Mouse (Mus musculus): Measurements from ENCODE around the gene Olfr557. TPM values are rescaled to one million over a fixed set of nuclear protein-coding genes. Genes with fewer than 3 reads are reported as not detected.

The Olfr557 gene
- polyA plus RNA-seq, 1 experiment from 2014 or later: not detected

DNA sequence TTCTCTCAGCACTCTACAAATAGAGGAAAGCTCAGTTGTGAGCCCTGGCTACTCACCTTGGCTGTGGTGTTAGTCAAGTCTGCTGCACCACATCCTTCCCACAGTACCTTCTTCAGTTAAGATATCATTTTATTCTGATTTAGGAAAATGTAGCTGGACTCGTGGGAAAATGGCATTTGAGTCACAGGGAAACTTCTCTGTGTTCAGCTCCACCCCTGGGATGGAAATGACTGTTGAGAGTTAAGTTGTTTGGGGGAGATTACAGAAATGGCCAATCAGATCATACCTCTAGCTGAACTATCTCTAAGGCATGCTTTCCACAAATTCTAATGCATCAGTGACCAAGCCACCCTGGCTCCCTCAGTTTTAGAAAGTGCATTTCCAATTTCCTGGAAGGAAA, 23.3 kb downstream of the Olfr557 start, which contains the start of gene Olfr33:
Olfr33 (minus strand) TSS at position 101 of the 400 bp plus-strand sequence.
- Histone ChIP-seq H3K4me3 (ENCODE audit: low read length) (no peak within 1 kb of the TSS), H3K27ac (ENCODE audit: low read length) (no peak within 1 kb of the TSS), H3K4me1 (ENCODE audit: control insufficient read depth, insufficient read depth, low read length) (no peaks in the 10 kb centered on the region), H3K27me3 (ENCODE audit: control insufficient read depth, insufficient read depth, low read length) (no peaks in the 10 kb centered on the region), H3K36me3 (ENCODE audit: control insufficient read depth, insufficient read depth) (no peaks in the 10 kb centered on the region), H3K9me3 (replicated peaks; ENCODE audit: control insufficient read depth, low read length) (peaks cover 3% of the 10 kb centered on the region; the same call in 1 of the 2 replicates), H3K9ac (ENCODE audit: low read length) (no peak within 1 kb of the TSS), H3K4me2 (ENCODE audit: low read depth, low read length) (no peak within 1 kb of the TSS)
- 33% methylated on average over 1 of the region's 1 CpGs for WGBS
- ATAC-seq (replicated peaks; ENCODE audit: extremely low read depth, insufficient read depth, low FRiP score): no peak

DNA sequence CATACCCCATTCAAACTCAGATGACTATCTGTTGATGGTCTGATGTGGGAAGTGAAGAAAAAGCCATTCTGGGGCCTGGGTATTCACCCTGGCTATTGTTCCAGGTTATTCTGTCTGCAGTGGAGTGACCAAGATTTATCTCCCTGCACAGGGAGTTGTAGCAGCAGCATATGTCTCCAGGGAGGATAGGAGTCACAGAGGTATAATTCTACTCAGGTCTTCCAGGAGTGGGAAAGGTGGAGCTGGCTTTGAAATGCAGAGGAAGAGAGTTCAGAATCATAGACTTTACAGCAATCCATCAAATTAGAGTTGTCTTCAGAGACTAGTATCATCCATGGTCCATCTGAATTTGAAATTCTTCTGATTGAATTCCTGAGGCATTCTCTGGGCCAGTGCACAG, 31.7 kb downstream of the Olfr557 start, which contains the start of gene Olfr559:
Olfr559 (minus strand) TSS at position 101 of the 400 bp plus-strand sequence.
- Histone ChIP-seq H3K4me2 (ENCODE audit: low read depth, low read length) (no peak within 1 kb of the TSS), H3K27me3 (ENCODE audit: control insufficient read depth, insufficient read depth, low read length) (no peaks in the 10 kb centered on the region), H3K27ac (ENCODE audit: low read length) (no peak within 1 kb of the TSS), H3K4me3 (ENCODE audit: low read length) (no peak within 1 kb of the TSS), H3K9ac (ENCODE audit: low read length) (no peak within 1 kb of the TSS), H3K36me3 (ENCODE audit: control insufficient read depth, insufficient read depth) (no peaks in the 10 kb centered on the region), H3K9me3 (replicated peaks; ENCODE audit: control insufficient read depth, low read length) (no peaks in the 10 kb centered on the region), H3K4me1 (ENCODE audit: control insufficient read depth, insufficient read depth, low read length) (no peaks in the 10 kb centered on the region)
- no peak for ATAC-seq (replicated peaks; ENCODE audit: extremely low read depth, insufficient read depth, low FRiP score)

DNA sequence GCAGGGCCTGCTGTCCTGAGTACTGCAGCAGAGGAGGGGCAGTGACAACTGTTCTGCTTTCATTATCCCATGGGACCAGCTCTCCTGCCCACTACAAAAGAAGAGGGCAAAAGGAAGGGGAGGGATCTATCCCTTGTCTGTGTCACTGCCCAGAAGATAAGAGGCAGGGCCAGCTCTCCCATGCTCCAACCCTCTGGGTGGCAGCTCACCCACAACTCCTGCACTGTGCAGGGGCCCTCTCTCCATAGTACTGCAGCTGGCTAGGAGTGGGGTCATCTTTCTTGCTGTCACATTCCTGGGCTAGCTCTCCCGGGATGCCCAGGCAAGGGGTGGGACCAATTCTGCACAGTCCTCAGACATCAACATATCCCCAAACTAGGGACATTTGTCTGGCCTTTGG, 38.1 kb downstream of the Olfr557 start:
- Histone ChIP-seq H3K27ac (ENCODE audit: low read length) (no peak overlapping the region), H3K4me2 (ENCODE audit: low read depth, low read length) (no peak overlapping the region), H3K9ac (ENCODE audit: low read length) (no peak overlapping the region), H3K36me3 (ENCODE audit: control insufficient read depth, insufficient read depth) (no peaks in the 10 kb centered on the region), H3K4me3 (ENCODE audit: low read length) (no peak overlapping the region), H3K9me3 (replicated peaks; ENCODE audit: control insufficient read depth, low read length) (no peaks in the 10 kb centered on the region), H3K4me1 (ENCODE audit: control insufficient read depth, insufficient read depth, low read length) (no peaks in the 10 kb centered on the region), H3K27me3 (ENCODE audit: control insufficient read depth, insufficient read depth, low read length) (no peaks in the 10 kb centered on the region)
- WGBS: 26% methylated on average over 1 of the region's 1 CpGs
- ATAC-seq (replicated peaks; ENCODE audit: extremely low read depth, insufficient read depth, low FRiP score): no peak

DNA sequence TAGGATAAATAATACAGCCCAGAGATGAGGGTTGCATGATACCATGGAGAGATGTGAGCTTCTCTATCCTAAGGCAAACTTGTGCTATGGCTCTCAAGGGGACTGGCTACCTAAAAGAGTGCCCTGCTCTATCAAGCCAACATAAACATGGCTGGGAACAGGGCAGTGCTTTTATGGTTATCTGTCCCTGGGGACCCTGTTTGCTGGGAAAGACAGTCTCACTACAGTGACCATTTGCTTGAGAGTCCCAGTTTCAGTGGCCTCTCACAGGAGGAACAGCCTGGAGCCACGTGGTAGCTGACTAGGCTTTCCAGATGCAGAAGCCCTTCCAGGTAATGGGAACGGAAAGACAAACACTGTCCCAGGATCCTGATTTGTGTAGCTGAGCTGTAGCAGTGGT, 42.0 kb downstream of the Olfr557 start:
- H3K4me1 ChIP-seq (ENCODE audit: control insufficient read depth, insufficient read depth, low read length): no peaks in the 10 kb centered on the region
- 38% methylated on average over 2 of the region's 2 CpGs for WGBS
- H3K4me3 ChIP-seq (ENCODE audit: low read length): no peak overlapping the region
- no peak overlapping the region for H3K9ac ChIP-seq (ENCODE audit: low read length)
- H3K27me3 ChIP-seq (ENCODE audit: control insufficient read depth, insufficient read depth, low read length): no peaks in the 10 kb centered on the region
- no peak for ATAC-seq (replicated peaks; ENCODE audit: extremely low read depth, insufficient read depth, low FRiP score)
- H3K27ac ChIP-seq (ENCODE audit: low read length): no peak overlapping the region
- H3K9me3 ChIP-seq (replicated peaks; ENCODE audit: control insufficient read depth, low read length): no peaks in the 10 kb centered on the region
- no peak overlapping the region for H3K4me2 ChIP-seq (ENCODE audit: low read depth, low read length)
- H3K36me3 ChIP-seq (ENCODE audit: control insufficient read depth, insufficient read depth): no peaks in the 10 kb centered on the region

Other genes with a start within 250 kb of the Olfr557 start
- gene Olfr543, start 214.2 kb upstream of the Olfr557 start, polyA plus RNA-seq (2015; fragmentation: Nextera tagmentation; extraction: Ambion mirVana): 0.12 and 0.17 TPM in 2 replicates
- 0.04 TPM in 1 of 2 replicates, not detected in the other for gene Olfr544, start 207.6 kb upstream of the Olfr557 start, polyA plus RNA-seq (2015; fragmentation: Nextera tagmentation; extraction: Ambion mirVana)
- gene Olfr545, start 196.3 kb upstream of the Olfr557 start, polyA plus RNA-seq (2015; fragmentation: Nextera tagmentation; extraction: Ambion mirVana): not detected in 2 replicates
- gene Olfr547, start 161.2 kb upstream of the Olfr557 start, polyA plus RNA-seq (2015; fragmentation: Nextera tagmentation; extraction: Ambion mirVana): not detected in 2 replicates
- not detected in 2 replicates for gene Olfr548-ps1, start 155.0 kb upstream of the Olfr557 start, polyA plus RNA-seq (2015; fragmentation: Nextera tagmentation; extraction: Ambion mirVana)
- not detected in 2 replicates for gene Olfr549, start 146.0 kb upstream of the Olfr557 start, polyA plus RNA-seq (2015; fragmentation: Nextera tagmentation; extraction: Ambion mirVana)
- 0.80 and 0.82 TPM in 2 replicates for gene Trim21, start 130.4 kb upstream of the Olfr557 start, polyA plus RNA-seq (2015; fragmentation: Nextera tagmentation; extraction: Ambion mirVana)
- gene Olfr550, start 124.5 kb upstream of the Olfr557 start, polyA plus RNA-seq (2015; fragmentation: Nextera tagmentation; extraction: Ambion mirVana): not detected in 2 replicates
- gene Olfr551, start 104.0 kb upstream of the Olfr557 start, polyA plus RNA-seq (2015; fragmentation: Nextera tagmentation; extraction: Ambion mirVana): not detected in 2 replicates
- gene Olfr552, start 98.1 kb upstream of the Olfr557 start, polyA plus RNA-seq (2015; fragmentation: Nextera tagmentation; extraction: Ambion mirVana): not detected in 2 replicates
- not detected in 2 replicates for gene Olfr553, start 77.7 kb upstream of the Olfr557 start, polyA plus RNA-seq (2015; fragmentation: Nextera tagmentation; extraction: Ambion mirVana)
- not detected in 2 replicates for gene Olfr554, start 57.5 kb upstream of the Olfr557 start, polyA plus RNA-seq (2015; fragmentation: Nextera tagmentation; extraction: Ambion mirVana)
- not detected in 2 replicates for gene Olfr555, start 37.1 kb upstream of the Olfr557 start, polyA plus RNA-seq (2015; fragmentation: Nextera tagmentation; extraction: Ambion mirVana)
- gene Olfr556, start 31.0 kb upstream of the Olfr557 start, polyA plus RNA-seq (2015; fragmentation: Nextera tagmentation; extraction: Ambion mirVana): not detected in 2 replicates
- gene Trim68, start 8.6 kb upstream of the Olfr557 start, polyA plus RNA-seq (2015; fragmentation: Nextera tagmentation; extraction: Ambion mirVana): 12.3 and 12.4 TPM in 2 replicates
- 1.3 and 1.5 TPM in 2 replicates for gene Olfr558, start 6.3 kb downstream of the Olfr557 start, polyA plus RNA-seq (2015; fragmentation: Nextera tagmentation; extraction: Ambion mirVana)
- not detected in 2 replicates for gene Olfr33, start 23.2 kb downstream of the Olfr557 start, polyA plus RNA-seq (2015; fragmentation: Nextera tagmentation; extraction: Ambion mirVana)
- gene Olfr559, start 31.6 kb downstream of the Olfr557 start, polyA plus RNA-seq (2015; fragmentation: Nextera tagmentation; extraction: Ambion mirVana): not detected in 2 replicates
- 0.07 TPM in 1 of 2 replicates, not detected in the other for gene Olfr560, start 63.5 kb downstream of the Olfr557 start, polyA plus RNA-seq (2015; fragmentation: Nextera tagmentation; extraction: Ambion mirVana)
- gene Olfr78, start 63.6 kb downstream of the Olfr557 start, polyA plus RNA-seq (2015; fragmentation: Nextera tagmentation; extraction: Ambion mirVana): 0.14 and 0.39 TPM in 2 replicates
- not detected in 2 replicates for gene Olfr561, start 75.3 kb downstream of the Olfr557 start, polyA plus RNA-seq (2015; fragmentation: Nextera tagmentation; extraction: Ambion mirVana)
- gene Olfr564, start 107.6 kb downstream of the Olfr557 start, polyA plus RNA-seq (2015; fragmentation: Nextera tagmentation; extraction: Ambion mirVana): not detected in 2 replicates
- not detected in 2 replicates for gene Olfr566, start 162.9 kb downstream of the Olfr557 start, polyA plus RNA-seq (2015; fragmentation: Nextera tagmentation; extraction: Ambion mirVana)
- gene Olfr568, start 181.2 kb downstream of the Olfr557 start, polyA plus RNA-seq (2015; fragmentation: Nextera tagmentation; extraction: Ambion mirVana): not detected in 2 replicates
- gene Olfr569, start 195.0 kb downstream of the Olfr557 start, polyA plus RNA-seq (2015; fragmentation: Nextera tagmentation; extraction: Ambion mirVana): not detected in 2 replicates
- not detected in 2 replicates for gene Olfr570, start 198.7 kb downstream of the Olfr557 start, polyA plus RNA-seq (2015; fragmentation: Nextera tagmentation; extraction: Ambion mirVana)
- gene Olfr571, start 221.6 kb downstream of the Olfr557 start, polyA plus RNA-seq (2015; fragmentation: Nextera tagmentation; extraction: Ambion mirVana): not detected in 2 replicates
- not detected in 2 replicates for gene Olfr572, start 228.5 kb downstream of the Olfr557 start, polyA plus RNA-seq (2015; fragmentation: Nextera tagmentation; extraction: Ambion mirVana)
- gene Olfr573-ps1, start 246.7 kb downstream of the Olfr557 start, polyA plus RNA-seq (2015; fragmentation: Nextera tagmentation; extraction: Ambion mirVana): not detected in 2 replicates